Mouse (Mus musculus) retina, adult 2 months (tissue): Measurements from ENCODE around the gene Prr30.
"Not testable (repeated sequence)": the region's sequence is repeated elsewhere in the genome, so short reads cannot be mapped to it uniquely, and the experiment has no call there.

Experiments used
- DNase-seq: peaks from one replicate; pipeline ENCODE4 v3.0.0-alpha.2; 2012; ENCODE audit warnings: low read depth, low spot score

Prr30 gene

GRCm38 (mm10) chr14:101200230-101200629 is at the start of gene Prr30:
TSS of gene Prr30 (minus strand) at chr14:101200330.
- no peak for DNase-seq

- no peak for DNase-seq
Measured at GRCm38 (mm10) chr14:101246793-101247192, 46.7 kb upstream of the Prr30 start.

GRCm38 (mm10) chr14:101245706-101246105 is 45.6 kb upstream of the Prr30 start:
- no peak for DNase-seq

- DNase-seq: not testable (repeated sequence)
Measured at GRCm38 (mm10) chr14:101244441-101244840, 44.3 kb upstream of the Prr30 start.

- DNase-seq: no peak
Measured at GRCm38 (mm10) chr14:101237965-101238364, 37.8 kb upstream of the Prr30 start.

- no peak for DNase-seq
Measured at GRCm38 (mm10) chr14:101229068-101229467, 28.9 kb upstream of the Prr30 start.

- DNase-seq: no peak
Measured at GRCm38 (mm10) chr14:101222319-101222718, 22.2 kb upstream of the Prr30 start.

- DNase-seq: no peak
Measured at GRCm38 (mm10) chr14:101172258-101172657, 27.9 kb downstream of the Prr30 start.
